Mouse (Mus musculus) gastrocnemius, adult 18-20 months (tissue): ENCODE data around the gene Pah. TPM values are rescaled to one million over a fixed set of nuclear protein-coding genes. Genes with fewer than 3 reads are reported as not detected.

ENCODE experiments used
- DNase-seq: peaks from one replicate; pipeline ENCODE4 v3.0.0; 2021; ENCODE audit warnings: low spot score
- long read RNA-seq, 2 experiments: library from polyadenylated mRNA; stranded (forward); transcript quantifications; one replicate each; pipeline ENCODE4 v2.0.0; 2021
- total RNA-seq, 2 experiments: library from RNA; stranded (reverse); gene quantifications; 2 replicates each; pipeline ENCODE4 v1.2.3; 2021

The Pah gene
- under 1 TPM; 0.12 to 0.14 TPM for total RNA-seq
- long read RNA-seq, experiment 1 = 0 reads
- long read RNA-seq, experiment 2 = 0 reads

DNA sequence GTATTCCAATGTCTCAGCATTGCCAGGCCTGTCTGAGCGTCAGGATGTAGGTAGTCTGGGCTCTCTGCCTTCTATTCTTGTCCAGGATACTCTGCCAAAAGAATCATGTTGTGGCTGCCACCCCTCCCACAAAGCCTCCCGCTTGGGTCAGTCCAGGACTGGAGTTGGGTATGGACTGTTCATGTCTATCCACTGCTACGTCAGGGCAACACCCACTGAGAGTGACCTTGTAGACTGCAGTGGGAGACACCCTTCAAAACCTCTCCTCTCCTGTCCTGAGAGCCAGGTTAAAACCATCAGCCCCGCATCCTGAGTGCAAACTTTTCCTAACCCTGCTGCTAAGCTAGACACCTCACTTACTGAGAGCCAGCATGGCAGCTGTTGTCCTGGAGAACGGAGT, at the start of gene Pah:
TSS of gene Pah (plus strand) at position 150 of the 400 bp plus-strand sequence.
- DNase-seq = no peak

DNA sequence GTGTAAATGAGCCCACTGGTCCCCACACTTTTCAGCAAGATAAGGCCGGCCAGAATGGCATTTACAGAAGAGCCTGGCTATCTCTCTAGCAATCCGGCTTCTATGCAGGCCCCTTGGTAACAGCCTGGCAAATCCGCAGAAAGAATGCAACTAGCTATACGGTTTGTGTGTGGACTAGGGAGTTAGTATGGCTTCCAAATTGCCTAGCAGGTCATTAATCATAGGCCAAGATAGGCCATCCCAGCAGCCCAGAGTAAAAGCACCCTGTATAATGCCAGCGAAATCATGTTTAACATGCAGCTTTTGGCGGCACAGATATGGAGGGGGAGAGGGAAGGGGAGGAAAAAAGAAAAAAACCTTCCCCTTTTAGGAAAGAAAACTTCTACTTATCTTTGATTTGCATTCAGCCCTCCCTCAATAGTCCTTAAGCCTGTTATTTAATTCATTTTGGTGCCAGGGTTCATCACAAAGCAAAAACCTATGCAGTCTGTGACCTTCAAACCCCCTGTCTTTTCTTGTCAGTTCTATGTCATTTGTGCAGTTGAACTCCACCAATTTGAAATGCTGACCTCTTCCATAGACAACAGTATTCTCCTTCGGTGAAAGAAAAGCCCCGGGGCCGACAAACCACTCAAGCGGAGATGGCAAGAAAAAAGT, 48.0 kb upstream of the Pah start:
- no peak for DNase-seq

DNA sequence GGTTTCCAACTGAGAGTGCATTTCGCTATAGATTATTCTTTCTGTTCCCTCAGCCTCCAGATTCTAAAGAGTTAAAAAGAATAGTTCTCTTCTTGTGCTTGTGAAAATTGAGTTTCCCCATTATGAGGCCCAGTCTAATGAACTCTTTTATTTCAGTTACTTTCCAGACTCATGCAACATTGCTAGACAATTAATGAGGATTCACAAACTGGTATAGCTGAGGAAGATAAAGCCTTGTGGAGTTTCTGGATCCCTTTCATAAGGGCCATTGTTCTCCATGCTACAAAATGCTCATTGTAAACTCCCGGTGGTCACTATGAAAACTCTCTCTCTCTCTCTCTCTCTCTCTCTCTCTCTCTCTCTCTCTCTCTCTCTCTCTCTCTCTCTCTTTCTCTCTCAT, 46.6 kb upstream of the Pah start:
- no peak for DNase-seq

DNA sequence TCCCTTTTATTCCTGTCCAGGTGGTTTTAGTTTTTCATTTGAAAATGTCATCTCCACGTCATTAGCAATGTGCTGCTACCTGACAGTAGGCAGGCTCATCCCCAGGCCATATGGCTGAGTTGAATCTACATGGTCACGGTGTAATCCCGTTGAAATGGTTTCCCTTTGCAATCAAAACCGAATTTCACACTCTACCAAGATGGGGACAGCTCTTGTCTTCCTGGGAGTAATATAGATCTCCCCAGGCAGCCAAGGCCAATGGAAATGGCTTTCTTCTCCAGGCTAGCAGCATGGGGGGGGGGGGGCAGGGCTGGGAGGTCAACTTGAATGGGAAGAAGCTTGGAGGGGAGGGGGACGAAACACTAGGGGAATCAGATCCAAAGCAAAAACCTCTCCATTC, 43.7 kb upstream of the Pah start:
- DNase-seq = no peak

DNA sequence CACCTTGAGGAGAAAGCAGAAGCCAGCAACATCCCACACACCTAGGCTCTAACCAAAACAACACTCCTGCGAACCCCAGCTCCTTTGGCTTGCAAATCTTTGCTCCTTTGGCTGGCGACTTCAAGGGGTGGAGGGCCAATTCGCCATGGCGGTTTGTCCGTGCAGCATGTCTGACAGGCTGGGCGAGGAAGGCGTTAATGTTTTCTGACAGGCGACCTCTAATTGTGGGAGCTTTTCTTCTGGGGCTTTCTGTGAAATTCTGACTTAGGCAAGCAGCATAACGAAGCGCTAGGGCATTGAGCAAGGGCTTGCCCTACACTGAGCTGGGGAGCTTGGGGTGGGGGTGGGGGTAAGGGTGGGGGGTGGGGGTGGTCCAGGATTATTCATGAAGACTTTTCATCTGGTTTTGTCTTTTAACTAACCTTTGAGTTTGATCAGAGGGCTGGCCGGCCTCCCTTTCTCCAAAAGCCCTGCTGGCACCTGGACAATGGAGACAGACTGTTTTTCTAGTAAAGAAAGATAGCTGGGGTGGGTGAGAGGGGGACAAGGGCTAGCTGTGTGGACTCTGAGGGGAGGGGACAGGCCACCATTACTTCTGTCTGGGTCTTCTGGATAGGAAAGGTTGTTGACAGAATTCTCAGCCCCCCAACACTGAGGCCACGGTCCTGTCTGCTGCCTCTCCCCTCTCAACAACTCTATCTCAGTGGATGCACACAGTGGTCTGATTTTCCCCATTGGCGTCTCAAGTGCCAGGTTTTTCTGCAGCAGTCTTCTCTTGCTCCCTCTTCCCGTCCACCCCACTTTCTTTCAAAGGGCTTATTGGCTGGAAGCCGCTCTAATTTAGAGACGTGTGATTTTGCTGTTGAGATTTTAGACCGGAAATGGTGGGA, 36.5 kb upstream of the Pah start:
- no peak for DNase-seq

DNA sequence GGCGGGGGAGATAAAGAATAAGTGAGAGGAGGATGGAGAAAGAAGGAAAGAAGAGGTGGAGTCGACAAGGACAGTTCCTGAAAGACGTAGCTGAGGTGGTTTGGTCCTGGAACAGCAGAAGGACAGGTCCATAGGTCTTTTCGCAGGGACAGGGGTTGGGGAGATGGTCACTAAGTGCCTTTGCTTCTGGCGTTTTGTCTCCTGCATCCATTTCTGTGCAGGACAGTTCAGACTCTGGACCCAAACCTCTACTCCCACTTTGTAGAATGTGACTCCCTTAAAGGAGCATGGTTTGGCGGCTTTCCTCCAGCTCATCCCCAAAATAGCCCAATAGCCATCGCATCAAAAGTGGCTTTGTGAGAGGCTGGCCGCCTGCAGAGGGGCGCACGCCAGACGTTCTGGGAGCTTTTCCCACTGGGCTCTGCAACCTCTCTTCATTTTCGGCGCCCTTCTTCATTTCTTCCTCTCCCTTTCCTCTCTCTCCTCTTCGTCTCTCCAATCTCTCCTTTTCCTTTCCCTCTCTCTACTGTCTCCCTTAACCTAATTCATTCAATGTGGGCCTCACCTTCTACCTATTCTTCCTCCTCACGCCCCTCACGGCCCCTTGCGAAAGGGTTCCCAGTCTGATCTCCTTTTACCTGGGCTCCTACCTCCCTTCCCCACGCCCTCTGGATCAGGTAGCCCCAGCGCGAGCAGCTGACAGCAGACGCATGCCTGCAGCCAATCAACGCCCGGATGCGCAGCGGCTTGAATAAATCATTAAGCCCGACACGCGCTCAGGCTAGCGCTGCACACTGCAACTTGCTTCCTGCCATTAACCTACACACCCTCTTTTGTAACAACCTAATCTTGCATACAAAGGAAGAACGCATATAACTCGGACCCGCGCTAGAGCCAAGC, 35.6 kb upstream of the Pah start:
- DNase-seq = no peak

DNA sequence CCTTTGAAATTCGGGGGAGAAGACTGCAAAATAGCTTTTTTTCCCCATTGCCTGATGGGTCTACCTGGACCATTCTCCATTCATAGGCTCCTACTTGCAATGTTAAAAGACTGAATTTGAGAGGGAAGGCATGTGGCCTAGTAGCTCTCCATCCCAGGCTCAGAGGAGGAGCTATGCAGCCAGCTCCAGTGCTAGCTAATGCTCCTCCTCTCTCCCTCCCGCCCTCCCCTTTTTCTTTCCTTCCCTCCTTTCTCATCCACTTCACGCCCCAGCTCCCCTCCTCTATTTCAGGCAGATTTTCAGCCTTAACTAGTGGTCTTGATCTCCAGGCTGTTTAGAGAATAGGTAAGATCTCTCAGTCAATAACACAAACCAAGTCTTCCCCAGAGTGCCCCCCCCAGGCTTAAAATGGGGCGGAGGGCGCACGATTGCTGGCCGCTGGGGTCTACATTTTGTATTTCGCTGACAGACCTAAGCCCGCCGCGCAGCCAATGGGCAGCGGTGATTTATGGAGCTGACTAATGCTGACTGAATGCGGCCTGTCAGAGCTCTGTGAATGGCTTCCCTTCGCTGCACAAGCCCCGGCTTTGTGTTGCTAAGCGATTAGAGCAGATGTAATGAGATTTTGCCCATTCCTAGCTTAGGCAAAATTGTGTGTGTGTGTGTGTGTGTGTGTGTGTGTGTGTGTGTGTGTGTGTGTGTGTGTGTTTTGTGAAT, 33.0 kb upstream of the Pah start:
- no peak for DNase-seq

DNA sequence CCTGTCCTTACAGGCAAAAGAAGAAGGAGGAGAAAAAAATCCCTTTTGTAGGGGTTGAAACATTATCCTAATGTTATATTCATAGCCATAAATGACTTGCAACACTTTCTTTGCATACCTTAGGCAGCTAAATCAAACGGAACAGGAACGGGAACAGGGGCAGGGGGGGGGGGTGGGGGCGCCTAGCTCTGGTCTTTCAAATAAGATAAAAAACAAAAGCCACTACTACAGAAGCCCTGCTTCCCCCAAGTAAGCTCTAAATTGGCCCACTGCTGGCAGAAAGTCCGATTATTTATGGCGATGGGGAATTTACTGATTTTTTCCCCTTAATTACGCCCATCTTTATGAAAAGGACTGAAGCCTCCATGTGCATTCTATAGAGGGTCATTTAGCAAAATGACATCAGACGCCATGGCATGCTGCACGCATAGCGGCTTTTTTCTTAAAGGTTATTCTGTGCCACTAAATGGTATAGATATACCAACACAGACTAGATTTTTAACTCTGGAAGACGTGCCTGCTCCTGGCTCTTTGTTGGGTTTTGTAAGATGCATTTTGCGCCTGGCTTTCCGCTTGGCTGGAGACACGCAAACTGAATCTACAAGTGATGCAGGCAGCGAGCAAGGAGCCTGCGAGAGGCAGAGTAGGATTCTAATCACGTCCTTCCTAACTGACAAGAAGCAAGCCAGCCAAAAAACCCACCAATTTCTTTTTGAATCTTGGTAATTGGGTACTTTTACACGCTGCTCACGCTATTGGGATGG, 32.2 kb upstream of the Pah start:
- DNase-seq = no peak

DNA sequence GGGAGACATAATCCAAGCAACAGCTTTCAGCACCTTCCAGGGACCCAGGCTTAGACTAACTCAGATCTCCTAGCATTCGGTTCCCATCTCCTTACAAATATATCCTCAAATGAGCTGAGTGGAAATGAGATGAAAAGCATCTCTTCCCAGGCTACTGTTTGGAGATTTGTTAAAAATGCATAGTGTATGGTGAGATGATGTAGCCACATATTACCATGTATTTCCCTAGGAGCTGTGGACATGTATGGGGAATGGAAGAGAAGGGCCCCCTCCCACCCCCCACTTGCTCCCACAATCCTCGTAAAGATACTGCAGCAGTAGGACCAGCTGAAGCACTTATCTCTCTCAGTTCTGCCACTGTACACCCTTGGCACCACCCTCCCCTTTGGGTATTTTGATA, 31.3 kb upstream of the Pah start:
- DNase-seq = no peak

DNA sequence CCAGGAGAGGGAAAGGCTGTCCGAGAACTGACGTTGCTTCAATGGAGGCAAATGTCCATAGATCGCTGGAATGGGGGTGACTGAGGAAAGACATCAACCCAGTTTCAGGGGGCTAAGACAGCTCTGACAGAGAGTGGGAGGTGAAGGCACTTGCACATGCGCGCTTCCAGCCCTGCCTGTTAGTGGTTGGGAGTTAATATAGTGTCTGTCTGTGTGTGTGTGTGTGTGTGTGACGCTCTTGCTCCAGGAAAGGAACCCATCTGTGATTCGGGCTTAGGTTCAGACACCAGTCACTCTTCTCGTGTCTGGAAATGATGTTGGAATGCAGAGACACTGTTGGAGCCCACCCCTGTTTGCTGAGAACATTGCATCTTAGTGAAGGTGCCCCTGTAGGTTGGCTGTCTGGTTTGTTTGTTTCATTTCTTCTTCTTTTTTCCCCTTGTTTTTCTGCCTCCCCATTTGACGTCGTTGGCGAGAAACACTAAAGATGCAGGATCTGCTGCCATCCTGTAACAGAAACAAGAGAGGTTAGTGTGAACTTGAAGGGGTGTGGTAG, 30.0 kb upstream of the Pah start:
- DNase-seq = no peak

DNA sequence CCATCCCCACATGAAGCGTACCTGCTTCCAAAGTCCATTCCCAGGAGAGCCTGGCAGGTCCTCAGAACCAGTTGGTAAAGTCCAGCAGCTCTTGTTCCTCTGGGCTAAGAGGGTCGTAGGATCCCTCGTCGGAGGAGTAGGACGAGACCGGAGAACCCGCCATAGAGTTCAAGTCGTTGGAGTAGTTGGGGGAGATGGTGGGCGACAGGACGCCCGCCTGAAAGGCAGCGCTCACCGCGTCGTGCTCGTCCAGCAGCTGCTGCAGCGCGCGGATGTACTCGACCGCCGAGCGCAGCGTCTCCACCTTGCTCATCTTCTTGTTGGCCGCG, 29.3 kb upstream of the Pah start:
- no peak for DNase-seq

DNA sequence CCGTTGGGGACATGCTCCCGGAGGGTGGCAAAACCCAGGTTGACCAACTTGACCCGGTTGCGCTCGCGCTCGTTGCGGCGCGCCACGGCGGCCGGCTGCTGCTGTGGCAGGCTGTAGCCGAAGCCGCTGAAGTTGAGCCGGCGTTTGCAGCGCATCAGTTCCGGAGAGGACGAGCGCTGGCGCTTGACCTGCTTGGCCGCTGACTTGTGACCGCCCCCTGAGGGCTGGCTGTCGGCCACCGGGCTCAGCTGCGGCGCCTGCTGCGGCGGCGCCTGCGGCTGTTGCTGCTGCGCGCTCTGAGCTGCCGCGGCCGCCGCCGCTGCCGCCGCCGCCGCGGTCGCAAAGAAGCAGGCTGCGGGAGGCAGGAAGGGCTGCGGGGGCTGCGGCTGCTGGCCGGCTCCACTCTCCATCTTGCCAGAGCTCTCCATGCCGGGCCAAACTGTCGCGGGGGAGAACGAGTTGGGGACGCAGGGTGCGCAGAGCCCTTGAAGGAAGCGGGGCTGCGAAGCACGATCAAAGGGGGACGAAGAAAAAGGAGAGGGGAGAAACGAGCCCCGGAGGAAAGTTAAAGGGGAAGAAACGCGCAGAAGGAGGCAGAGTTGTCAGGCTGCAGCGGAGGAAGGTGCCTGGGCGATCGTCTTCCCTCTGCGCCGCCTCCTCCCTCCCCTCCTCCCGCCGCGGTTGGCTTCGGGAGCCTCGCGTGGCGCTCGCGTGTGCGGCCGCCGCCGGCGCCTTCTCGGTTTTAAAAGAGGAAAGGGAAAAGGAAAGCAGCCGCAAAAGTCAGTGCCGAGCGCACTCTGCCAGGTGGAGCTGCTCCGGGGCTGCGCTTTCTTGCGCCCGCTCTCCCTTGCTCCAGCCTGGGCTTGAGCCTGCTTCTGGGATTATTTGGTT, 28.7 kb upstream of the Pah start:
- DNase-seq = peak; percentile 17

DNA sequence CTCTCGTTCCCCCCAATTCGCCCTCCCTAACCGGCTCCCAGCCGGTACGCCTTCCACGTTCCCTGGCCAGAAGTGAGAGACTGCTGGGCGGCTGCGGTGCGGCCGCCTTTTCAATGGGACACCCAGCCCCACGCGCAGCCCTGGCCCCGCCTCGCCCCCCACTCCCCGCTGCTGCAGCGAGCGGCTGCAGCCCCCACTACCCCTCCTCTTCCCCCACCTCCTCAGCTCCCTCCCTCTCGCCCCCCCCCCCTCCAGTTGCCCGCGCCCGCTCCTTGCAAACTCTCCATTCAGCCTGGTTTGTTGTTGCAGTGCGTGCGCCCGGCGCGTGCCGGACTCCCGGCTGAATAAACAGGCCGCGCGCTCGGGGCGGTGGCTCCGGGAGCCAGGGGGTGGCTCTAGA, 28.0 kb upstream of the Pah start, which contains the start of gene Ascl1:
TSS of gene Ascl1 (minus strand) at position 85 of the 400 bp plus-strand sequence.
- DNase-seq = no peak

DNA sequence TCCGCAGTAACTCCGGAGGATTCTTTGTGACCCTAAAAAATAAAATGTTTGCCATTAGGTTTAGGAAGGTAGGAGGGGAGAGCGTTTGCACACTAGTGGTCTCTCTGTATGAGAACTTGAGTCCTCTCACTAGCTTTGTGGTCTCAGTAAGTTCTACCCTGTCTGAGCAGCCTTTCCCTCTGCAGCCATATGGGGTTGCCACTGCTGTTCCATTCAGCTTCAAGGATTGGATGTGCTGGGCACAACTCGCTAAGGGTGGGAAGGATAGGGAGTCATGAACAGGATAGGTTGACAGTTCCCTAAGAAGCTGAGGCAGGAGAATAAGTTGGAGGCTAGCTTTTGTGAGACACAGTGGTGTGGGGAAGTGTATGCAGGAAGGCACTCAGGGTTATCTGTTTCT, 27.4 kb upstream of the Pah start:
- no peak for DNase-seq

DNA sequence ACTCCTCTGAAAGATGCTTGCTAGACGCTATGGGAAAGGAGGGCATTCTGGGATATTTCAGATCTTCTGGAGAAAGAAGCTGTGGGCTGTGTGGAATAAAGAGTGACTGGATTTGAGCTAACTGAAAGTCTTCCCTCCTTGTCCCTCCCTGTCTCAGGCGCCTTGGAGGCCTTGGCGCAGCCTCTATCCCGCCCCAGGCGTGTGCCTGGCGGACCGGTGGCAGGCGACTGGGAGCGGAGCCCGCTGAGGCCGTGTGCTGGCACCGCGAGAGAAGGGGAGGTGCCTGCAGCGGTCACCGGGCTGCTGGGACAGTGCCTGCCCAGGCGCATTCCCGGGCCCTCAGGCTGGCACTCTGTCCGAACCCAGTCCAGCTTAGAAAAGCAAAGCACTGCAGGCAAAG, 27.0 kb upstream of the Pah start:
- peak; percentile 27 for DNase-seq

DNA sequence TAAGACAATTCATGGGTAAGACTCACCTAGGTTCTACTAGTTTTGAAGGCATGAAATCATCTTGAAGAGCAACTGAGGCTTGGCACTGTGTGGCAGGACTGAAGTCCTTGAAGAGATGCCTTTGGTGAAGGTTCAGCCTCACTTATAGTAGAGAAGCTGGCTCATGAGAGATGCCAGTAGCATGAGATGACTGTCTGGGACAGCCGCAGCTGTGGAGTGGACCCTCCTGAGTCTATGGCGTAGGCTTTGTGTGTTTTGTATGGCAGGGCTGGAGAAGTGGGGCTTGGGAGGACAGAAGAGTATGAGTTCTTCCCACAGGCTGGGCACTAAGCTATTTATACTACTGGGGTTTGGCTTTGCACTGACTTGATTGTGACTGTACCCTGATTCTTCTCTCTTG, 24.5 kb upstream of the Pah start:
- no peak for DNase-seq

DNA sequence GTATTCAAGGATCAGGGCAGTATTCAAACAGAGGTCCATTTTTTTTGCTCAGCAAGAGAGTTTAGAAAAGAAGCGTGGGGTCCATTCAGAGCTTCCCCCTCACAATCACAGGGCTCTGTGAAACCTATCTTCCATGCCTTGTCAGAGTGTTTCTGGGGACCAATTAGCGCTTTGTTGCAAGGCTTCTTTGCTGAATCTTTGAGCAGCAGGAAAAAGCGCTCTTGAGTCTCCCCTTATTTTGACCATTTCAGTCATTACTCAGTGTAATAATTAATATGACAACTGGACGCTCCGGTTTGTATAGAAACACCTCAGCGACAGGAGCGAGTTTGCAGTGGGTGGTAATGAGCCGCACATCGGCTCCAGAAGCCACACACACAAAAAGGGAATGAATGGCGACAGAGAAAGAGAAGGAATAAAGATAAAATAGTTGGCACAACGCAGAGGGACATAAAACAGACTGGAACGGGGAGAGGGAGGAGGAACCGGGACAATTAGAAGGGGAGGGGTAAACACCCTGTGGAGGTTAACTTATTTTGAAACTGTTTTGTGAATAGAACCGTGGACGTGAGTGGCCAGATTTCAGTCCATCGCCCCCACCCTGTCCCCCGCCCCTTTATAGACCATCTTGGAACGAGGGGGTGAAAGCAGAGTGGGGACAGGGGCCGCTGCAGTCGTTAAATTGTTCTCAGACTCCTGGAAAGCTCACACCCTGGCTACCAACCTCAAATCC, 20.5 kb upstream of the Pah start:
- DNase-seq = no peak

DNA sequence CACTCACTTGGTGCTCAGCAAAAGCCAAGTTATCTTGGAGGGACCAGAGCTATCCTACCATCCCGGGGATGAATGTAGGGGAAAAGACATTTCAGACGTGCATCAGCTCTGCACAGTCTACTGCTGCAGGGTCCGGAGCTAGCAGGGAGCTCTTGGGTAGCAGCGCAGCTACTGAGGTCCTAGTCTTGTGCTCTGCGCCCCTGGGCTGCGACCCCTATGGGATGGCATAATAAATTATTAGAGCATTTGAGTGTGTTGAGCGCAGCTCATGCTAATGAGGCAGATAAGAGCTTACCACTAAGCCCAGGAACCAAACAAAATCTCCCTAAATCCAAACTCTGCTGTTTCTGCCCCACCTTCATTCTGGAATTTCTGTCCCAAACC, 19.9 kb upstream of the Pah start:
- DNase-seq = no peak

DNA sequence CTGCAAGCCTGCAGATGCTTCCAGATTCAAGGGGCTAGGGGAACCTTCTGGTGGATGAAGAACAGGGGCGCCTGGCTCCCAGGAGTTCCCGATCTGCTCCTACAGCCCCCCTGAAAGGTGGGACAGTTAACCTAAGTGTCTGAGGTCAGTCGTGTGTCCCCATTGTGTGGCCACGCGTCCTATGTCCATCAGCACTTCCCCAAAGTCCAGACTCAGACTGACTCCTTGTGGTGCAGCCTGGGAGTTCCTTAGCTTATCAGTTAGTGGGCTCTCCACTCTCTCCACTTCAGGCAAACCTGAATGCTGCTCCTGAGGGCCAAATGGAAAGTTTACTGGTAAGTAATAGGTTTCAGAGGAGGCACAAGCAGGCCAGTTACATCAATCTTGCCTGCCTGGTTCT, 19.3 kb upstream of the Pah start:
- no peak for DNase-seq
